Mouse (Mus musculus) MEL (cell line): ENCODE data around the gene Glrp1.

Source experiments
- CTCF ChIP-seq, 3 experiments: IDR thresholded peaks in 2 of 3; conservative IDR thresholded peaks in 1 of 3; 2 replicates each; pipeline ENCODE4 v1.5.1; 2011 to 2012; ENCODE audit warnings: low read length in 3 of 3, low read depth in 2 of 3, mild to moderate bottlenecking in 2 of 3, improper control_type of control experiment in 1 of 3, inconsistent platforms in 1 of 3, mixed read lengths in 1 of 3, moderate library complexity in 1 of 3; ENCODE audit not compliant: control insufficient read depth in 1 of 3, insufficient read depth in 1 of 3, poor library complexity in 1 of 3, severe bottlenecking in 1 of 3
- E2F4 ChIP-seq: IDR thresholded peaks from 2 replicates; pipeline ENCODE4 v1.6.1; 2011; ENCODE audit warnings: low read depth, low read length, improper control_type of control experiment, borderline replicate concordance
- GATA1 ChIP-seq: IDR thresholded peaks from 2 replicates; pipeline ENCODE4 v1.6.1; 2011; ENCODE audit warnings: low read depth, low read length, improper control_type of control experiment
- JUND ChIP-seq: IDR thresholded peaks from 2 replicates; pipeline ENCODE4 v1.6.1; 2011; ENCODE audit warnings: low read depth, mild to moderate bottlenecking, improper control_type of control experiment, low read length
- KAT2A ChIP-seq: conservative IDR thresholded peaks from 2 replicates; pipeline ENCODE4 v1.6.1; 2012; ENCODE audit warnings: low read depth, low read length, improper control_type of control experiment, inconsistent platforms
- MAZ ChIP-seq: IDR thresholded peaks from 2 replicates; pipeline ENCODE4 v1.6.1; 2012; ENCODE audit warnings: low read depth, mild to moderate bottlenecking, inconsistent platforms, low read length, improper control_type of control experiment
- MEF2A ChIP-seq: IDR thresholded peaks from 2 replicates; pipeline ENCODE4 v1.6.1; 2014; ENCODE audit warnings: low read depth, mild to moderate bottlenecking, inconsistent platforms, low read length, improper control_type of control experiment; ENCODE audit not compliant: poor library complexity, insufficient replicate concordance, severe bottlenecking; ENCODE audit errors: extremely low read depth
- POLR2A ChIP-seq, 2 experiments: IDR thresholded peaks; 2 replicates each; pipeline ENCODE4 v1.6.1; 2011 to 2012; ENCODE audit warnings: low read length in 2 of 2, mild to moderate bottlenecking in 2 of 2, control low read depth in 1 of 2, improper control_type of control experiment in 1 of 2, low read depth in 1 of 2, moderate library complexity in 1 of 2; ENCODE audit not compliant: control insufficient read depth in 1 of 2, insufficient read depth in 1 of 2, poor library complexity in 1 of 2
- POLR2AphosphoS5 ChIP-seq: IDR thresholded peaks from 2 replicates; pipeline ENCODE4 v1.6.1; 2012; ENCODE audit warnings: low read depth, borderline replicate concordance, mild to moderate bottlenecking, inconsistent platforms, low read length, moderate library complexity, mixed read lengths
- TAL1 ChIP-seq: IDR thresholded peaks from 2 replicates; pipeline ENCODE4 v1.6.1; 2012; ENCODE audit warnings: mild to moderate bottlenecking, inconsistent platforms, low read length, moderate library complexity, mixed read lengths
- UBTF ChIP-seq: IDR thresholded peaks from 2 replicates; pipeline ENCODE4 v1.6.1; 2012; ENCODE audit warnings: low read depth, mild to moderate bottlenecking, inconsistent platforms, low read length, improper control_type of control experiment, moderate library complexity, borderline replicate concordance; ENCODE audit not compliant: insufficient read depth
- USF1 ChIP-seq: IDR thresholded peaks from 2 replicates; pipeline ENCODE4 v1.6.1; 2014; ENCODE audit warnings: low read depth, mild to moderate bottlenecking, inconsistent platforms, low read length, improper control_type of control experiment, moderate library complexity
- ZKSCAN1 ChIP-seq: IDR thresholded peaks from 2 replicates; pipeline ENCODE4 v1.6.1; 2012; ENCODE audit warnings: low read depth, mild to moderate bottlenecking, inconsistent platforms, low read length, improper control_type of control experiment, moderate library complexity
- ZNF384 ChIP-seq: IDR thresholded peaks from 2 replicates; pipeline ENCODE4 v1.6.1; 2012; ENCODE audit warnings: low read depth, mild to moderate bottlenecking, inconsistent platforms, low read length, improper control_type of control experiment

DNA sequence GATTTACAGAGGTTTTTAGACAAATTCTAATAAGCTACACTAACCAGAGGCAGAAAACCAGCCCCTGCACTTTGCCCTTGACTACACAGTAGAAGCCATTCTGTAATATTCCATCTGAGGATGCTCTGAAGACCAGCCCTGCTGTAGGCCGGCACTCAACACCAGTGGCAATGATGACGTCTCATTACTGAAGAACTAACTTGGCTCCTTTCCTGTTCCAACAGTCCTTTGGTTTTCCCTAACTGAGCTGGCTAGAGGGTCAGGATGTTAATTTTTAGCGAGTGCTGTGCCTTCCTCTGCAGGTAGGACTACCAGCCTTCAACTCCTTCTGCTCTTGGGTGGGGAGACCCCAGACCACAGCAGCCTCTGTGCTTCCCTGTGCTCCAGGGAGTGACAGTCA is 55.2 kb downstream of the Glrp1 start:
- TF ChIP-seq CTCF (IDR thresholded peaks at IDR 0.05 in 2 of 3, conservative IDR thresholded peaks at IDR 0.05 in 1 of 3; ENCODE audit: control insufficient read depth in 1 of 3, insufficient read depth in 1 of 3, low read depth in 2 of 3, low read length in 3 of 3, poor library complexity in 1 of 3, severe bottlenecking in 1 of 3) (no peak), ZNF384 (no peak), MEF2A (no peak), MAZ (no peak), KAT2A (no peak), POLR2AphosphoS5 (no peak), POLR2A (IDR thresholded peaks at IDR 0.05; ENCODE audit: control insufficient read depth in 1 of 2, insufficient read depth in 1 of 2, low read depth in 1 of 2, low read length in 2 of 2, poor library complexity in 1 of 2) (no peak), ZKSCAN1 (no peak), GATA1 (no peak), TAL1 (no peak), JUND (no peak), USF1 (no peak), UBTF (no peak), E2F4 (no peak)
